Mouse (Mus musculus) lung, embryonic 15.5 days (tissue): Measurements from ENCODE around the gene Cdc34b. TPM values are rescaled to one million over a fixed set of nuclear protein-coding genes. Genes with fewer than 3 reads are reported as not detected.

Source experiments
- ATAC-seq: fragments of 200-750 bp; cut with Nextera tagmentation; 2 replicates; pipeline ENCODE4 v1.8.0; 2017; ENCODE audit warnings: moderate number of reproducible peaks, borderline replicate concordance; ENCODE audit not compliant: low FRiP score, low TSS enrichment; ENCODE audit errors: extremely low read depth
- H3K27ac ChIP-seq: fragments of 300-500 bp; sonication (generic); 2 replicates; pipeline ENCODE4 v1.5.1; 2015; ENCODE audit warnings: moderate library complexity, mild to moderate bottlenecking, inconsistent platforms
- H3K27me3 ChIP-seq: fragments of 300-500 bp; sonication (generic); 2 replicates; pipeline ENCODE4 v1.6.1; 2015; ENCODE audit warnings: inconsistent platforms
- H3K36me3 ChIP-seq: fragments of 300-500 bp; sonication (generic); 2 replicates; pipeline ENCODE4 v1.6.1; 2015; ENCODE audit warnings: inconsistent platforms
- H3K4me1 ChIP-seq: fragments of 300-500 bp; sonication (generic); 2 replicates; pipeline ENCODE4 v1.6.1; 2015; ENCODE audit warnings: inconsistent platforms
- H3K4me2 ChIP-seq: fragments of 300-500 bp; sonication (generic); 2 replicates; pipeline ENCODE4 v1.6.1; 2015; ENCODE audit warnings: inconsistent platforms, mild to moderate bottlenecking, moderate library complexity
- H3K4me3 ChIP-seq: fragments of 300-500 bp; sonication (generic); 2 replicates; pipeline ENCODE4 v1.5.1; 2015; ENCODE audit warnings: mild to moderate bottlenecking, inconsistent platforms
- H3K9ac ChIP-seq: fragments of 300-500 bp; sonication (generic); 2 replicates; pipeline ENCODE4 v1.6.1; 2015; ENCODE audit warnings: inconsistent platforms
- H3K9me3 ChIP-seq: fragments of 300-500 bp; sonication (generic); 2 replicates; pipeline ENCODE4 v1.6.1; 2016; ENCODE audit warnings: inconsistent platforms
- WGBS: fragments of 180-500 bp; shearing (Covaris S2); methylation state at CpG from one replicate; pipeline ENCODE4 v1.1.7; 2015; 5-methylcytosine and 5-hydroxymethylcytosine counted together
- polyA plus RNA-seq: library from polyadenylated mRNA; unstranded; fragments of >200 nt; fragmentation: Nextera tagmentation; extraction: Ambion mirVana; gene quantifications from 2 replicates; pipeline ENCODE4 v1.2.1, GENCODE M21; 2015

The Cdc34b gene
- polyA plus RNA-seq, 1 experiment from 2014 or later: 0.25 TPM

DNA sequence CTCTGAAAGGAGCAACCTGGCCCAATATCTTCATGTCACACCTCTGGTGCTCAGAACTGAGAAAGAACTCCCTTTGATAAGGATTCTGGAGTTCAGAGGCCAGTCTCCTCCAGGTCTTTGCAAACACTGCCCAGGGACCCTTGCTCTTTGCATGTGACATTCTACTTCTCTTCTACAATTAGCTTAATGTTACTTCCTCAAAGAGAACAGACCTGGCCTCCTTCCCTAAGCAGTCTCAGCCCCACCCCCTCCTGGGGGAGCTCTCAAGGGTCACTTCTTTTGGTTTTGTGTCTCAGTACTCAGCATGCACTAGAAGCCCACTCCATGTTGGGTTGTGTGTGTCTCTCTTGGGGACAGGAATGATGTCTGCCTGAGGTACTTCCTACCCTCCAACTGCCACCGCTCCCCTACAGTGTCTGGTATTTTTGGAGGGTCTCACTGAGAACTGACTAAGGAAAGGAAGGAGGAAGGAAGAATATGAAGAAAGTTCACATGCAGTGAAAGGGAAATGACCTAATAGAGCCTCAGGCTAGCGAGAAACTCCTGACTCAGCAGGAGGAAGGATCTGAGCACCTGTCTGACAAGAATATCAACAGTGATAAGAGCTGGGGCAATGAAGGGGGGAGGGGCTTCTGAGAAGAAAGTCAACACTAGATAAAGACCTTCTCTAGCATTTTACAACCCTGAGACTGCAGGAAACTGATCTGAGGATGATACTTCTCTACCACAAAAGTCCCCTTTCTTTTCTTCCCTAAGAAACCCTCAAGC lies 11.5 kb downstream of the Cdc34b start:
- no peaks in the 10 kb centered on the region for H3K36me3 ChIP-seq
- no peaks in the 10 kb centered on the region; the same call in 1 of the 2 replicates for H3K27me3 ChIP-seq
- H3K27ac ChIP-seq: no peak overlapping the region
- H3K4me3 ChIP-seq: no peak overlapping the region
- no peak overlapping the region for H3K9ac ChIP-seq
- no peaks in the 10 kb centered on the region for H3K9me3 ChIP-seq
- no peak for ATAC-seq
- H3K4me2 ChIP-seq: no peak overlapping the region
- 27% methylated on average over 2 of the region's 2 CpGs for WGBS
- H3K4me1 ChIP-seq: no peaks in the 10 kb centered on the region

DNA sequence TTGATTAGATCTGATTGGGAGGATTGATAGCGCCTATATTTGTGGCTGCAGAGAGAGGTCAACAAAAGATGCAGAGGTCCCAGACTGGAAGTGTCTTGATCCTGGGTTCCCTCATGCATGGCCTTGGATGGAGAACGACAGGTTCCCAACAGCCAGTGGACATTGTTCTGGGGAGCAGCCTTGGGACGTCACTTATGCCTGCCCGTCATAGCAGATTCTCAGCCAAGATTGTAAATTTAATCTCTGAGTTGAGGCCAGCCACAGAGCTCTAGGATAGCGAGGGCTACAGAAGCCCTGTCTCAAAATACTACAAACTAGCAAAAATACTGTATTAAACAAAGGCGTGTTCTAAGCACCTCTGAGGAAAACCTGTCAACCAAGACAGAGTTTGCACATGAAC lies 18.3 kb downstream of the Cdc34b start:
- Histone ChIP-seq H3K36me3 (no peaks in the 10 kb centered on the region), H3K27me3 (no peaks in the 10 kb centered on the region; the same call in 1 of the 2 replicates)
- ATAC-seq: no peak

DNA sequence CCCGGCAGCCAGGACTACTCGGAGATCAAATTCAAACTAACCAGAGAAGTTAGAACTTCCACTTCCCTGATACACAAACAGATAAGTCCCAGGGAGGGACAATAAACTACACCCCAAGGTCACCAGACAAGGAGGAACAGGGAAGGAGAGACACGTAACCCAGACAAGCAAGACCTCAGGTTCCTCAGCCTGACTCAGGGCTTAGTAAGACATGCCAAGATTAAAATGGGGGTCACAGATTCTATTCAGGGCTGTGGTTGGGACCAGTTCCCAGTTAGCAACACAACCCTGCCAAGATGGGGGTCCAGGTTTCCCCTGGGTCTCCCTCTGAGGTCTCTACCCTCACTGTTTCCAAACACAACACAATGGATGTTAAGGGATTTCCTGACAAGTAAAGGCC lies 18.8 kb downstream of the Cdc34b start:
- WGBS: 58% methylated on average over 3 of the region's 3 CpGs
- Histone ChIP-seq H3K36me3 (no peaks in the 10 kb centered on the region), H3K4me3 (no peak overlapping the region), H3K4me2 (no peak overlapping the region), H3K27ac (no peak overlapping the region), H3K9ac (no peak overlapping the region), H3K27me3 (no peaks in the 10 kb centered on the region; the same call in 1 of the 2 replicates), H3K9me3 (no peaks in the 10 kb centered on the region), H3K4me1 (no peaks in the 10 kb centered on the region)
- ATAC-seq: no peak

More for the DNA sequence above, 18.3 kb downstream of the Cdc34b start:
- Histone ChIP-seq H3K9ac (no peak overlapping the region), H3K4me2 (no peak overlapping the region), H3K4me3 (no peak overlapping the region), H3K27ac (no peak overlapping the region), H3K4me1 (no peaks in the 10 kb centered on the region), H3K9me3 (no peaks in the 10 kb centered on the region)
- 78% methylated on average over 6 of the region's 6 CpGs for WGBS

DNA sequence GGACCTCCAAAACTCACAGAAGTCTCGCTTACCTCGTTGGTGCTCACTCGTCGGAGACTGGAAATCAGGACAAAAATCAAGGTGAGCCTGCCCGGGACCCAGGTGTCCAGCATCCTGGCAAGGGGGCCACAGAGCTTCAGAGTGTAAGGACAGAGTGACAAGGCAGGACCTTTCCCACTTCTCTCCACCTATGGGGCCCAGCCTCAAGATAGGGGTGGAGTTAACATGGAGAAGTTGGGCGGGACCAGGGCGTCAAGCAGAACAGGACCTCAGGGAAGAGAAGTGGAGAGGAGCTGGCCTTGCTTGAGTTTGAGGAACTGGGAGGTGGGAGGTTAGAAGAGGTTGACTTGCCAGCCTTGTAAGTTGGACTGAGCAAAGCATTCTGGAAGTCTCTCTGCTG lies 19.2 kb downstream of the Cdc34b start:
- 72% methylated on average over 7 of the region's 7 CpGs for WGBS
- no peak for ATAC-seq

DNA sequence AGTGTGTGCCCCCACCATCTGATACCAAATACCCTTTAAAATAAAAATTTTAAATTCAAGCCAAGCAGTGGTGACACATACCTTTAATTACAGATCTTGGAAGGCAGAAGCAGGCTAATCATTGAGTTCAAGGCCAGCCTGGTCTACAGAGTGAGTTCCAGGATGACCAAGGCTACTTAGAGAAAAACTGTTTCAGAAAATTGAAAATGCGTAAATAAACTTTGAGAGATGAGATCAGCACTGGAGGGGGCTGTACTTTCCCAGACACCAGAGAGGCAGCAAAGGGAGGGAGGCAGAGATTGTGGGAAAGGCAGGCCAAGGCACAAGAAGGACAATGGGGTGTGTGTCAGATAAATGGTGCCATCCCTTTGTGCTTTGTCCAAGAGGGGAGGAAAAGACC lies 20.7 kb downstream of the Cdc34b start:
- no peak overlapping the region for H3K4me3 ChIP-seq
- no peak overlapping the region for H3K4me2 ChIP-seq
- no peak overlapping the region for H3K27ac ChIP-seq
- H3K9ac ChIP-seq: no peak overlapping the region
- H3K36me3 ChIP-seq: no peaks in the 10 kb centered on the region
- H3K9me3 ChIP-seq: no peaks in the 10 kb centered on the region
- no peaks in the 10 kb centered on the region for H3K27me3 ChIP-seq
- no peaks in the 10 kb centered on the region for H3K4me1 ChIP-seq
- ATAC-seq: no peak
- 79% methylated on average over 1 of the region's 1 CpGs for WGBS

More for the DNA sequence above, 19.2 kb downstream of the Cdc34b start:
- Histone ChIP-seq H3K36me3 (no peaks in the 10 kb centered on the region), H3K4me3 (no peak overlapping the region), H3K27me3 (no peaks in the 10 kb centered on the region; the same call in 1 of the 2 replicates), H3K9me3 (no peaks in the 10 kb centered on the region), H3K9ac (no peak overlapping the region), H3K4me2 (no peak overlapping the region), H3K27ac (no peak overlapping the region), H3K4me1 (no peaks in the 10 kb centered on the region)

DNA sequence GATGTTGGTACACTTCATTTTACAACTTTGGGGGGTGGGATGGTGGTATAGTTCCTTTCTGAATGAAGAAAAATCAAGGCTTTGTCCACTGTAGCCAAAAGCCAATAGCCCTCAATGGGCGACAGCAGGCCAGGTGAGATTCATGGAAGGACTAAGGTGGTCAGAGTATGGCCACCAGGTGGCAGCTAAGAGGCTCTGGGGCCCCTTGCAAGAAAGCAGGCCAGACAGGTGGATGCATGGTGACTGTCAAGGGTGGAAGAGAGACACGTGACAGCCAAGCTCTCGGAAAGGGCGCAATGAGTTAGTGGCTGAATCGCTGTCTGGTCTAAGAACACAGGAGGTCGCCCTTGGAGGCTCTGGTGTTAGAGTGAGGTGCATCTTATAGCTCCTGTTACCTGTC lies 21.2 kb downstream of the Cdc34b start:
- no peak for ATAC-seq
- 25% methylated on average over 6 of the region's 6 CpGs for WGBS

DNA sequence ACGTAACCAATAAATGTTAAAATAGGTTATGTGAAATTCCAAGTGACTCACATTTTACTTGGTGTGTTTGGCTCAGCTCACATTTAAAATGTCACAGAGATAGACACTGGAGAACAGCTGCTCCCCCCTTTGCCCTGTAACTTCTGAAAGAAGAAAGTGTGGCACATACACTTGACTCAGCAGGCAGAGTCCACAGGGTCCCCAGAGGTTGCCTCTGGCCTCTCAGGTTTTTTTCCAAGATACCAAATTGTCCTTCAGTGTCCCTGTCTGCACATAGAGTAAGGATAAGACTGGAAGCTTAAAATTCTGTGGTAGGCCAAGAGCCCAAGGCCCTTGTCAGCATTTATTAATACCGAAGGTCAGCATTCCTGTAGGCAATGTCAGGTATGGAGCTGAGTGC lies 25.7 kb downstream of the Cdc34b start:
- H3K36me3 ChIP-seq: no peaks in the 10 kb centered on the region
- whole genome bisulfite sequencing: 96% methylated on average over 2 of the region's 2 CpGs
- no peak overlapping the region for H3K4me3 ChIP-seq
- no peaks in the 10 kb centered on the region for H3K4me1 ChIP-seq
- H3K27me3 ChIP-seq: no peaks in the 10 kb centered on the region
- no peak for ATAC-seq
- H3K9me3 ChIP-seq: no peaks in the 10 kb centered on the region
- no peak overlapping the region for H3K4me2 ChIP-seq
- H3K9ac ChIP-seq: no peak overlapping the region
- H3K27ac ChIP-seq: no peak overlapping the region

More for the DNA sequence above, 21.2 kb downstream of the Cdc34b start:
- H3K4me2 ChIP-seq: no peak overlapping the region
- H3K9me3 ChIP-seq: no peaks in the 10 kb centered on the region
- no peaks in the 10 kb centered on the region for H3K4me1 ChIP-seq
- no peaks in the 10 kb centered on the region for H3K36me3 ChIP-seq
- H3K27ac ChIP-seq: no peak overlapping the region
- H3K27me3 ChIP-seq: no peaks in the 10 kb centered on the region
- H3K4me3 ChIP-seq: no peak overlapping the region
- no peak overlapping the region for H3K9ac ChIP-seq

DNA sequence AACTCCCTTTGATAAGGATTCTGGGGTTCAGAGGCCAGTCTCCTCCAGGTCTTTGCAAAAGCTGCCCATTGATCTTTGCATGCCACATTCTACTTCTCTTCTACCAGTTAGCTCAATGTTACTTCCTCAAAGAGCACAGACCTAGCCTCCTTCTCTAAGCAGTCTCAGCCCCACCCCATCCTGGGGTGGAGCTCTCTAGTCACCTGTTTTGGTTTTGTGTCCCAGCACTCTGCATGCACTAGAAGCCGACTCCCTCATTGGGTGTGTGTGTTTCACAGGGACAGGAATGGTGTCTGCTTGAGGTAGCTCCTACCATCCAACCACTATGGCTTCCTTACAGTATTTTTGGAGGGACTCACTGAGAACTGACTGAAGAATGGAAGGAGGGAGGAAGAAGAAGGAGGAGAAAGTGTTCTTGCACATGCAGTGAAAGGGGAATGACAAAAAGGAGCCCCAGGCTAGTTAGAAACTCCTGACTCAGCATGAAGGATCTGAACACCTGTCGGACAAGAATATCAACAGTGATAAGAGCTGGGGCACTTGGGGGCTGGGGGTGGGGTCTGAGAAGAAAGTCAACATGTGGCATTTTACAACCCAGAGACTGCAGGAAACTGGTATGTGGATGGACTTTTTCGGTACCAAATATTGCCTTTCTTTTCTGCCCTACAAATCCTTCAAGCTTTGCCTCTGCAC lies 30.9 kb downstream of the Cdc34b start:
- Histone ChIP-seq H3K4me1 (no peaks in the 10 kb centered on the region), H3K9me3 (no peaks in the 10 kb centered on the region), H3K27me3 (no peaks in the 10 kb centered on the region), H3K4me3 (no peak overlapping the region), H3K4me2 (no peak overlapping the region), H3K36me3 (no peaks in the 10 kb centered on the region), H3K9ac (no peak overlapping the region), H3K27ac (no peak overlapping the region)
- ATAC-seq: no peak
- WGBS: 54% methylated on average over 3 of the region's 3 CpGs

DNA sequence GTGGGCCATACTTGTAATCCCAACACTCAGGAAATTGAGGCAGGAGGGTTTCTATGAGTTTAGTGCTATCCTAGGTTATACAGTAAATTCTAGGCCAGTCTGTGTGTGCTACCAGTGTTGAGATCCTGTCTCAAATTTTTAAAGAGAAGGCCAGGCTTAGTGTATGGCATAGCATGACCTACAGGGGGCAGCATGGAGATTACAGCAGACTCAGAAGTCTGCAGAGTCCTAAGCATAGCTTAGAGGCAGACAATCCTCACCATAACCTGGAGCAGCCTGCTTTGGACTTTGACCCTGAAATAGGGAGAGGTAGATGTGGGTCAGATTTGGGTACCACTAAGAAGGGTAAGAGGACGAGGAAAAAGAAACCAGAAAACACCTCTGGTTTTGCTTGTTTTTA lies 32.3 kb downstream of the Cdc34b start:
- Histone ChIP-seq H3K36me3 (no peaks in the 10 kb centered on the region), H3K4me3 (no peak overlapping the region), H3K27ac (no peak overlapping the region), H3K9ac (no peak overlapping the region), H3K9me3 (no peaks in the 10 kb centered on the region), H3K4me2 (no peak overlapping the region), H3K27me3 (no peaks in the 10 kb centered on the region), H3K4me1 (no peaks in the 10 kb centered on the region)
- 74% methylated on average over 1 of the region's 1 CpGs for WGBS
- ATAC-seq: no peak

DNA sequence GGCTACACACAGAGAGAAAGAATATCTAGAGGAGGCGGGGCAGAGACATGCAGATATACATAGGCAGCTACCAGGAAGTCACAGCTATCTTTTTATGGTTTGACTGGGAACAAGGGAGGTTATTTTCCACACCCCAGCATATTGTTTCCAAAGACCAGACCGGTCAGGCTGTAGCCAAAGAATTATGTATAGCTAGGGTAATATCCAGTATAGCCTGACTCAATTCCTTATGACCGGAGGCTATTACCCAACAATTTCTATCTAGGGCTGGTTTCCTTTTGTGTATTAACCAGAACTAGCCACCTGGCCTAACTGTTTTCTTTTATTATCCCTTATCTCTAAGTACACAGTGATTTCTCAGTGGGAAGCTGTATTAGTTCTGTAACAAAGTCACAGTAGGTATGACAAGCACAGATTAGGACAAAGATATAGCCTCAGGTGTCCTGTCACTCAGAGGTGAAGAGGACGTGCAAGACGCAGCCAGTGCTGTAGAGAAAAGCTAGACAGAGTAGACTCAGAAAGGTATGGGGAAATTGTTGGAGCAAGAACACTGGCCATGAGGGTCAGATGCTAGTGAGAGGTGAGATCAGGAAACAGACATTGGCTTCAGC lies 33.4 kb downstream of the Cdc34b start:
- ATAC-seq: no peak
- H3K27ac ChIP-seq: no peak overlapping the region
- no peaks in the 10 kb centered on the region for H3K9me3 ChIP-seq
- H3K4me1 ChIP-seq: no peaks in the 10 kb centered on the region
- H3K9ac ChIP-seq: no peak overlapping the region
- no peaks in the 10 kb centered on the region for H3K27me3 ChIP-seq
- no peak overlapping the region for H3K4me3 ChIP-seq
- 77% methylated on average over 5 of the region's 5 CpGs for WGBS
- no peaks in the 10 kb centered on the region for H3K36me3 ChIP-seq
- no peak overlapping the region for H3K4me2 ChIP-seq

DNA sequence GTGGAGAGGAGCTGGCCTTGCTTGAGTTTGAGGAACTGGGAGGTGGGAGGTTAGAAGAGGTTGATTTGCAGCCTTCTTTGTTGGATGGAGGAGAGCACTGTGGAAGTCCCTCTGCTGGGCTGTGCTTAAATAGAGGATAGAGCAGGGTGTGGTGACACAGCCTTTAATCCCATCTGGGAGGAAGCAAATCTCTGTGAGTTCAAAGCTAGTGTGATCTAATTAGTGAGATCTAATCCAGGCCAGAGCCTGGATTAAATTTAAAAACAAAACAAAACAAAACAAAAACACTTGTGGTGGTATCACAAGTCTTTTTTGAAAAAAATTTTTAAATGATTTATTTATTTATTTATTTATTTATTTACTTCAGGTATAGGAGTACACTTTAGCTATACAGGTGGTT lies 41.0 kb downstream of the Cdc34b start, which contains the start of gene Tmem92:
Tmem92 (minus strand) TSS at position 101 of the 400 bp plus-strand sequence.
- ATAC-seq: no peak
- no peaks in the 10 kb centered on the region for H3K27me3 ChIP-seq

DNA sequence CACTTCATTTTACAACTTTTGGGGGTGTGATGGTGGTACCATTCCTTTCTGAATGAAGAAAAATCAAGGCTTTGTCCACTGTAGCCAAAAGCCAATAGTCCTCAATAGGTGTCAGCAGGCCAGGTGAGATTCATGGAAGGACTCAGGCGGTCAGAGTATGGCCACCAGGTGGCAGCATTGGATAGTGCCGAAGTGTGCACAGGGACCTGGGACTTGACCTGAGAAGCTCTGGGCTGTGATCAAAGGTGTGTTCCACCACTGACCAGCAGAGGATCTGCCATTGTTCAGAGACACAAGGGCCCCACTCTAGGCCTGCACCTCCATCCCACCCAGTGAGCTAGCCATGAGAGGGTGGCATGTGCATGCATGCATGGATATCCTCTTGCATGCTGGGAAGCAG lies 43.7 kb downstream of the Cdc34b start:
- WGBS: 8% methylated on average over 2 of the region's 2 CpGs
- H3K4me3 ChIP-seq: no peak overlapping the region
- H3K4me1 ChIP-seq: no peaks in the 10 kb centered on the region
- no peaks in the 10 kb centered on the region for H3K9me3 ChIP-seq
- H3K4me2 ChIP-seq: no peak overlapping the region
- 0 out of 2 replicates have a peak, but pooled peaks have one; percentile 11 for ATAC-seq
- H3K9ac ChIP-seq: no peak overlapping the region
- no peaks in the 10 kb centered on the region for H3K27me3 ChIP-seq
- H3K36me3 ChIP-seq: no peaks in the 10 kb centered on the region
- H3K27ac ChIP-seq: no peak overlapping the region

More for the DNA sequence above, 41.0 kb downstream of the Cdc34b start, which contains the start of gene Tmem92:
- H3K4me2 ChIP-seq: no peak within 1 kb of the TSS
- no peaks in the 10 kb centered on the region for H3K4me1 ChIP-seq
- no peak within 1 kb of the TSS for H3K27ac ChIP-seq
- H3K4me3 ChIP-seq: no peak within 1 kb of the TSS
- no peaks in the 10 kb centered on the region for H3K36me3 ChIP-seq
- no peak within 1 kb of the TSS for H3K9ac ChIP-seq
- H3K9me3 ChIP-seq: no peaks in the 10 kb centered on the region
